Mouse (Mus musculus): ENCODE measurements at regions not wholly inside any gene's neighbourhood (a gene's known extent, or its start where the extent isn't known, plus 50 kb on each side); places are given as distances from the start of the nearest gene placed in this dataset.

DNA sequence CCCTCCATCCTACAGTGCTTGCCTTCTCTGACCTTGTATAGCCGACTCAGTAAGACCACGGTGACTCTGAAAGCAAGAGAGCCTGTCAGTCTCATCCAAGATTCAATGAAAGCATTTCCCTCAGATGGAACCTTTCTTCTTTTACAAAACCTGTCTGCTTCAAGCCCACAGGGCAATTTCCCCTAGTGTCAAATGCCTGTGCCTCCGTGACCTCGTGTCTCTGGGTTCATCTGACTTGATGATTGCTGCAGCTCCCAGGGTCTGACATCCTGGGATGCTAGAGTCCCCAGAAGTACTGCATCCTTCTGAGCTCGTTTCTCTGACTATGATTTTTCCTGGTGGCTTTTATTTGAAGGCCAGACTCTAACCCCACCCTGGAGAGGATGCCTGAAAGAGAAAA lies 270.3 kb upstream of the Npvf start:
- Histone ChIP-seq H3K9ac (ENCODE audit: low read length) (no peak overlapping the region), H3K9me3 (ENCODE audit: control insufficient read depth, low read length) (no peaks in the 10 kb centered on the region)

DNA sequence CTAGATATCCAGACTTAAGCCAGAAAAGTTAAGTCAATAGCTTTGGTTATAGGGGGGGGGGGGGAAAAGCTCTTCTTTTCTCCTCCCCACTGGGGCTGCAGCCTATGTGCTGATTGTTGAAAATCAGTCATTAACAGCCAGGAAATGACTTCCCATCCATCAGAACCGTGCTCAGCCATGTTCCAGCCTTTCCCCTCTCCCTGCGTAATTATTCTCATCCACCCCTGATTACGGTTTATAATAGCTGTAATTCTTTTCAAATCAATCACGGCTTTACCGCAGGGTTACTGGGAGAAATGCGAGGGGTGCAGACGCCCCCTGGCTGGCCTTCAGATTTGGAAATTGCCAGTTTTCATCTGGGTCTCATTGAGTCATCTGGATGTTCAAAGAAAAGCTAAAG lies 270.8 kb upstream of the Npvf start:
- no peak; the same call in 1 of the 2 replicates for TF ChIP-seq CTCF (IDR thresholded peaks at IDR 0.05; ENCODE audit: low read depth)
- TF ChIP-seq EP300 (optimal IDR thresholded peaks at IDR 0.05), result no peak
- 30% methylated on average over 7 of the region's 7 CpGs for WGBS
- no peaks in the 10 kb centered on the region for H3K27me3 ChIP-seq (ENCODE audit: control insufficient read depth, insufficient read depth, low read length)
- ATAC-seq (ENCODE audit: low FRiP score, low TSS enrichment) (no peak), DNase-seq (ENCODE audit: low spot score) (no peak)
- H3K27ac ChIP-seq (replicated peaks), result no peak overlapping the region
- H3K9ac ChIP-seq (ENCODE audit: low read length), result no peak overlapping the region
- no peaks in the 10 kb centered on the region for H3K36me3 ChIP-seq (ENCODE audit: control insufficient read depth, insufficient read depth, low read length)
- H3K4me1 ChIP-seq (replicated peaks; ENCODE audit: control insufficient read depth, insufficient read depth), result no peaks in the 10 kb centered on the region
- no peak overlapping the region for H3K4me3 ChIP-seq (ENCODE audit: low read depth, low read length)
- no peaks in the 10 kb centered on the region for H3K9me3 ChIP-seq (ENCODE audit: control insufficient read depth, low read length)
- H3K4me2 ChIP-seq (replicated peaks; ENCODE audit: low read depth), result no peak overlapping the region

More for the DNA sequence above, 270.3 kb upstream of the Npvf start:
- DNase-seq (ENCODE audit: low spot score), result no peak
- TF ChIP-seq EP300 (optimal IDR thresholded peaks at IDR 0.05) (no peak), CTCF (IDR thresholded peaks at IDR 0.05; ENCODE audit: low read depth) (no peak)
- ATAC-seq (ENCODE audit: low FRiP score, low TSS enrichment), result no peak
- no peaks in the 10 kb centered on the region for H3K27me3 ChIP-seq (ENCODE audit: control insufficient read depth, insufficient read depth, low read length)
- WGBS, result 44% methylated on average over 5 of the region's 5 CpGs
- H3K4me3 ChIP-seq (ENCODE audit: low read depth, low read length), result no peak overlapping the region
- no peak overlapping the region for H3K27ac ChIP-seq (replicated peaks)
- no peak overlapping the region for H3K4me2 ChIP-seq (replicated peaks; ENCODE audit: low read depth)
- H3K36me3 ChIP-seq (ENCODE audit: control insufficient read depth, insufficient read depth, low read length), result no peaks in the 10 kb centered on the region
- no peaks in the 10 kb centered on the region for H3K4me1 ChIP-seq (replicated peaks; ENCODE audit: control insufficient read depth, insufficient read depth)

DNA sequence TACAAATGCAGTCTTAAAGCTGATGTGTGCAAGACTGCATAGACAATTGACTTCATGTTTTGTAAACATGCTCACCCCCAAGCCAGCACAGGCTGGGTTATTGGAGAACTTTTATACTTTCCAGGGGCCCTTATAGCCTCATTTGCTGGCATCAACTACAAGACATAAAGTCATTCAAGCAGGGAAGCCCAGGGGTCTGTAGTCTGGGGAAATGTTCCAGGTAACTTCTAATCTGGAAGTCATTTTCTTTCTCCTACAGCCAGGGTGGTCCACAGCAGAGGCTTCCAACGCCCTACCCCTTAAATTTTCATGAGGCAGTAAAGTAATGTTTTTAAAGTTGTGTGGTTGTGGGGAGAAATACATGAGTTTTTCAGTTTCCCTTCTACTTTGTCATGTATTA lies 272.1 kb upstream of the Npvf start:
- DNase-seq (ENCODE audit: low spot score) (no peak), ATAC-seq (ENCODE audit: low FRiP score, low TSS enrichment) (no peak)
- H3K27ac ChIP-seq (replicated peaks), result no peak overlapping the region
- no peaks in the 10 kb centered on the region for H3K4me1 ChIP-seq (replicated peaks; ENCODE audit: control insufficient read depth, insufficient read depth)
- no peak for TF ChIP-seq EP300 (optimal IDR thresholded peaks at IDR 0.05)
- no peak for TF ChIP-seq CTCF (IDR thresholded peaks at IDR 0.05; ENCODE audit: low read depth)
- H3K9me3 ChIP-seq (ENCODE audit: control insufficient read depth, low read length), result no peaks in the 10 kb centered on the region
- no peaks in the 10 kb centered on the region for H3K27me3 ChIP-seq (ENCODE audit: control insufficient read depth, insufficient read depth, low read length)
- no peaks in the 10 kb centered on the region for H3K36me3 ChIP-seq (ENCODE audit: control insufficient read depth, insufficient read depth, low read length)
- H3K9ac ChIP-seq (ENCODE audit: low read length), result no peak overlapping the region
- H3K4me2 ChIP-seq (replicated peaks; ENCODE audit: low read depth), result no peak overlapping the region
- H3K4me3 ChIP-seq (ENCODE audit: low read depth, low read length), result no peak overlapping the region
- 88% methylated on average over 1 of the region's 1 CpGs for WGBS

DNA sequence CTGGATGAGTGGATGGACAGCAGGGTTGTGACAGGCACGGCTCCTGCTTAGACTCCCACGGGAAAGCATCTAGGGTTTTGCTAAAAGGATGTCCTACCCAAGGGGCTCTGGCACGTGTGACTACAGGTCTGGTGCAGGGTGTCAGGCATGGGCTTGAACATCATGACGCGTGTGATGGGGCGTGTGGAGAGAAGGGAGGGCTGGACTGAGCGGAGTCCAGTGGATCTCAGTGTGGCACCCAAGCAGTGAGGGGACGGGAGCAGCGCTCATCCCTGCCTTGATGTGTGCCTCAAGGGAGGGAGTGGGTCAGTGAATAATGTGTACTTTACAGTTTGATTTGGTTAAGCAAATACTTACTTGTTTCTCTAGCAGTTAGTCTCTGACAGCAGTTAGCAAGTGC lies 275.3 kb upstream of the Npvf start:
- Histone ChIP-seq H3K4me1 (replicated peaks; ENCODE audit: control insufficient read depth, insufficient read depth) (no peaks in the 10 kb centered on the region), H3K9ac (ENCODE audit: low read length) (no peak overlapping the region), H3K9me3 (ENCODE audit: control insufficient read depth, low read length) (no peaks in the 10 kb centered on the region), H3K27ac (replicated peaks) (no peak overlapping the region), H3K36me3 (ENCODE audit: control insufficient read depth, insufficient read depth, low read length) (no peaks in the 10 kb centered on the region), H3K27me3 (ENCODE audit: control insufficient read depth, insufficient read depth, low read length) (no peaks in the 10 kb centered on the region), H3K4me3 (ENCODE audit: low read depth, low read length) (no peak overlapping the region), H3K4me2 (replicated peaks; ENCODE audit: low read depth) (no peak overlapping the region)
- DNase-seq (ENCODE audit: low spot score) (no peak), ATAC-seq (ENCODE audit: low FRiP score, low TSS enrichment) (no peak)
- 61% methylated on average over 9 of the region's 9 CpGs for WGBS
- TF ChIP-seq EP300 (optimal IDR thresholded peaks at IDR 0.05), result no peak
- no peak for TF ChIP-seq CTCF (IDR thresholded peaks at IDR 0.05; ENCODE audit: low read depth)

DNA sequence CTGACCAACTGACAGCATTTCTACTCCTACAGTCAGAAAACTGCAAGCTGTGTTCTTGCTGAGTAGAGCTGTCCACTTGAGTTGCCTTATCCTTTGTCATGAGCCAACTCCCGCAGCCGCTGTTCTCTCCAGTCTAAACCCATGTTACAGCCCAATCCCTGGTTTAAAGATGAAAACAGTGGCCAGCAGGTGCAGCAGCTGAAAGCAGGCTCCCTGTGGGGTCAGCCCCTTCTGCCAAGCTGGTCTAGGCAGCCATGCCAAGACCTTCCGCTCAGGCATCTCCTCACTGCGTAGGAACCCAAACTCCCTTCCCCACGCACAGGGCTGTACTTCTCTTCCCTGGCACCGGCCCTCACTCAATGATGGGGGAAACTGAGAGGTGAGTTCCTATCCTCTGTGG lies 279.3 kb upstream of the Npvf start:
- Histone ChIP-seq H3K36me3 (ENCODE audit: control insufficient read depth, insufficient read depth, low read length) (no peaks in the 10 kb centered on the region), H3K27ac (replicated peaks) (no peak overlapping the region), H3K27me3 (ENCODE audit: control insufficient read depth, insufficient read depth, low read length) (no peaks in the 10 kb centered on the region), H3K9me3 (ENCODE audit: control insufficient read depth, low read length) (no peaks in the 10 kb centered on the region), H3K4me1 (replicated peaks; ENCODE audit: control insufficient read depth, insufficient read depth) (no peaks in the 10 kb centered on the region), H3K4me2 (replicated peaks; ENCODE audit: low read depth) (no peak overlapping the region), H3K9ac (ENCODE audit: low read length) (no peak overlapping the region), H3K4me3 (ENCODE audit: low read depth, low read length) (no peak overlapping the region)
- no peak for ATAC-seq (ENCODE audit: low FRiP score, low TSS enrichment)
- 94% methylated on average over 6 of the region's 6 CpGs for WGBS
- DNase-seq (ENCODE audit: low spot score), result no peak
- no peak for TF ChIP-seq CTCF (IDR thresholded peaks at IDR 0.05; ENCODE audit: low read depth)
- no peak for TF ChIP-seq EP300 (optimal IDR thresholded peaks at IDR 0.05)

DNA sequence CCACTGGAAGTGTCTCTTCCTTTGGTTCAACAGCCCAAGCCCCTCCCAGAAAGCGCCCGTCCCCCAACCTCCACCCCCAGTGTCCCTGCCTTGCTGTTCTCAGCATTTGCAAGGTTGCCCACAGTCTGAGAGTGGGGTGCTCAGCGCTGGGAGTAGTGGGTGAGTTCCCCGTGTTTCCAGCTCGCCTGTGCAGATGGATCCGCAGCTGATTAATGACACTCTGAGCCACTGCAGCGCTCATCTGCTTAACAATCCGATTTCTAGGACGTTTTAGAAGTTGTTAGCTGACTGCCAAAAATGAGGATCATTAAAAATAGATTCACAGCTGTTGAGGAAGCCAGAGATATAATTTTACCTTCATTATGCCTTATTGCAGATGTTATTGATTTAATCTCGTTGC lies 280.0 kb upstream of the Npvf start:
- Histone ChIP-seq H3K4me2 (replicated peaks; ENCODE audit: low read depth) (no peak overlapping the region), H3K4me1 (replicated peaks; ENCODE audit: control insufficient read depth, insufficient read depth) (no peaks in the 10 kb centered on the region), H3K4me3 (ENCODE audit: low read depth, low read length) (no peak overlapping the region), H3K27ac (replicated peaks) (no peak overlapping the region), H3K9ac (ENCODE audit: low read length) (no peak overlapping the region), H3K27me3 (ENCODE audit: control insufficient read depth, insufficient read depth, low read length) (no peaks in the 10 kb centered on the region), H3K36me3 (ENCODE audit: control insufficient read depth, insufficient read depth, low read length) (no peaks in the 10 kb centered on the region), H3K9me3 (ENCODE audit: control insufficient read depth, low read length) (no peaks in the 10 kb centered on the region)
- no peak for DNase-seq (ENCODE audit: low spot score)
- no peak for TF ChIP-seq EP300 (optimal IDR thresholded peaks at IDR 0.05)
- no peak for TF ChIP-seq CTCF (IDR thresholded peaks at IDR 0.05; ENCODE audit: low read depth)
- WGBS, result 48% methylated on average over 10 of the region's 10 CpGs
- no peak for ATAC-seq (ENCODE audit: low FRiP score, low TSS enrichment)

Measured in stomach, postnatal 0 days (tissue).